Mouse (Mus musculus) forebrain, embryonic 16.5 days (tissue): ENCODE measurements around the gene Fam129b. TPM values are rescaled to one million over a fixed set of nuclear protein-coding genes. Genes with fewer than 3 reads are reported as not detected.

ENCODE experiments used
- ATAC-seq: fragments of 200-750 bp; cut with Nextera tagmentation; 2 replicates; pipeline ENCODE4 v1.8.0; 2017; ENCODE audit warnings: mild to moderate bottlenecking, moderate library complexity
- H3K27ac ChIP-seq: fragments of 300-500 bp; sonication (generic); 2 replicates; pipeline ENCODE4 v1.5.1; 2014; ENCODE audit warnings: low read length, control low read depth
- H3K27me3 ChIP-seq: fragments of 300-500 bp; sonication (generic); replicated peaks from 2 replicates; pipeline ENCODE4 v1.6.1; 2014; ENCODE audit warnings: low read length; ENCODE audit not compliant: control insufficient read depth, insufficient read depth
- H3K36me3 ChIP-seq: fragments of 300-500 bp; sonication (generic); 2 replicates; pipeline ENCODE4 v1.6.1; 2014; ENCODE audit not compliant: control insufficient read depth, insufficient read depth
- H3K4me1 ChIP-seq: fragments of 300-500 bp; sonication (generic); replicated peaks from 2 replicates; pipeline ENCODE4 v1.6.1; 2014; ENCODE audit warnings: low read length; ENCODE audit not compliant: control insufficient read depth, insufficient read depth
- H3K4me2 ChIP-seq: fragments of 300-500 bp; sonication (generic); 2 replicates; pipeline ENCODE4 v1.6.1; 2014; ENCODE audit warnings: mild to moderate bottlenecking, low read length, control low read depth
- H3K4me3 ChIP-seq: fragments of 300-500 bp; sonication (generic); replicated peaks from 2 replicates; pipeline ENCODE4 v1.5.1; 2014; ENCODE audit warnings: mild to moderate bottlenecking, low read length, control low read depth
- H3K9ac ChIP-seq: fragments of 300-500 bp; sonication (generic); replicated peaks from 2 replicates; pipeline ENCODE4 v1.6.1; 2014; ENCODE audit warnings: low read depth, low read length, control low read depth
- H3K9me3 ChIP-seq: fragments of 300-500 bp; sonication (generic); 2 replicates; pipeline ENCODE4 v1.6.1; 2016; ENCODE audit warnings: low read length; ENCODE audit not compliant: control insufficient read depth
- WGBS: fragments of 180-500 bp; shearing (Covaris S2); extraction: QIAGEN DNeasy Blood & Tissue Kit; methylation state at CpG from one replicate; pipeline ENCODE4 v1.1.7; 2014; 5-methylcytosine and 5-hydroxymethylcytosine counted together
- polyA plus RNA-seq: library from polyadenylated mRNA; unstranded; fragments of >200 nt; fragmentation: Nextera tagmentation; extraction: Ambion mirVana; gene quantifications from 2 replicates; pipeline ENCODE4 v1.2.1, GENCODE M21; 2015

Fam129b gene
- polyA plus RNA-seq, 1 experiment from 2014 or later = 36.4 TPM

DNA sequence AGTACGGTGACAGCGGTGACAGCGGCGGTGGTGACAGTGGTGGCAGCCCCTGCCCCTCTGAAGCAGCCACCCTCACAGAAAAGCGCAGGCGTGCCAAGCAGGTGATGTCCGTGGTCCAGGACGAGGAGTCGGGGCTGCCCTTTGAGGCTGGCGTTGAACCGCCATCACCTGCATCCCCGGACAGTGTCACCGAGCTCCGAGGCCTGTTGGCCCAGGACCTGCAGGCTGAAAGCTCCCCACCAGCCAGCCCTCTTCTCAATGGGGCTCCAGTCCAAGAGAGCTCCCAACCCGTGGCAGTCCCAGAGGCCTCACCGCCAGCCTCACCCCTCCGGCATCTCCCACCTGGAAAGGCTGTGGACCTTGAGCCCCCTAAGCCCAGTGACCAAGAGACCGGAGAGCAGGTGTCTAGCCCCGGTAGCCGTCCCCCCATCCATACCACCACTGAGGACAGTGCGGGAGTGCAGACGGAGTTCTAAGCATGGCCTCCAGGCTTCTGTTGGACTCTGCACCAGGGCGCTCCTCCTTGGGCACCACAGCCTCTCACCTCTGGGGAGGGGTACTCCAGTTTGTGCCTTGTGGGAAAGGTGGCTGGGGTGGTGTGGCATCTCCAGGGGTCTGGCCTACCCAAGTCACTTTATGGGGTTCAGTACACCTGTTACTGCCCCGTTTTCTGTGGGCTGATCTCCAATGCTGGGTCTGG is 47.8 kb downstream of the Fam129b start:
- H3K4me2 ChIP-seq = no peak overlapping the region
- peak; percentile 9; the same call in 1 of the 2 replicates for ATAC-seq
- no peak overlapping the region for H3K4me3 ChIP-seq
- WGBS = 92% methylated on average over 24 of the region's 24 CpGs
- H3K4me1 ChIP-seq = no peaks in the 10 kb centered on the region
- peaks cover 30% of the 10 kb centered on the region for H3K36me3 ChIP-seq
- no peaks in the 10 kb centered on the region for H3K9me3 ChIP-seq
- no peak overlapping the region for H3K9ac ChIP-seq
- no peak overlapping the region for H3K27ac ChIP-seq
- no peaks in the 10 kb centered on the region for H3K27me3 ChIP-seq

DNA sequence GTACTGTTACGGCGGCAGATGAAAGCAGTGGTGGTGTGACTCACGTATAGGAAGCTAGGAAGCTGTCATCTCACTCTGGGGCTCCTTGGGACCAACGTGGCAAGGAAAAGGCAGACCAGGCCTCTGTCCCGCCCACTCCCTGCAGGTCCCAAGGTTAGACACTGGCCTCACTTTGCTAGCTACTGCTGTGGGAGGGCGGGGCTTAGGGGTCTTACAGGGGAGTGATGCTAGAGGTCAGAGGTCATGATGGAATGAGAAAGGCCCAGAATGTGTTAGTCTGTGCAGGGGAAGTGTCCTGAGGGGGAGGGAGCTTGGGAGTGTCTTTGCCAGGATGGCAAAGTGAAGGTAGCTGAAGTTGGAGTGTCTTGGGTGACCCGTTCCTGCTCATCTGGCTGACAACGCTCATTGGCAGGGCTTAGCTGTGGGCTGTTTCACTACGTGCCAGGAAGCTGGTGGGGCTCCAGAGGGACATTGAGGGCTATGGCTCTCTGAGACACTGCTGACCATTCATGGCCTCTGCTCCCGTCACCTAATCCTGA is 48.5 kb downstream of the Fam129b start:
- WGBS = 75% methylated on average over 10 of the region's 10 CpGs
- Histone ChIP-seq H3K9ac (no peak overlapping the region), H3K36me3 (peaks cover 25% of the 10 kb centered on the region), H3K9me3 (no peaks in the 10 kb centered on the region), H3K4me1 (no peaks in the 10 kb centered on the region), H3K4me2 (no peak overlapping the region), H3K27me3 (no peaks in the 10 kb centered on the region), H3K27ac (no peak overlapping the region), H3K4me3 (no peak overlapping the region)
- ATAC-seq = no peak

DNA sequence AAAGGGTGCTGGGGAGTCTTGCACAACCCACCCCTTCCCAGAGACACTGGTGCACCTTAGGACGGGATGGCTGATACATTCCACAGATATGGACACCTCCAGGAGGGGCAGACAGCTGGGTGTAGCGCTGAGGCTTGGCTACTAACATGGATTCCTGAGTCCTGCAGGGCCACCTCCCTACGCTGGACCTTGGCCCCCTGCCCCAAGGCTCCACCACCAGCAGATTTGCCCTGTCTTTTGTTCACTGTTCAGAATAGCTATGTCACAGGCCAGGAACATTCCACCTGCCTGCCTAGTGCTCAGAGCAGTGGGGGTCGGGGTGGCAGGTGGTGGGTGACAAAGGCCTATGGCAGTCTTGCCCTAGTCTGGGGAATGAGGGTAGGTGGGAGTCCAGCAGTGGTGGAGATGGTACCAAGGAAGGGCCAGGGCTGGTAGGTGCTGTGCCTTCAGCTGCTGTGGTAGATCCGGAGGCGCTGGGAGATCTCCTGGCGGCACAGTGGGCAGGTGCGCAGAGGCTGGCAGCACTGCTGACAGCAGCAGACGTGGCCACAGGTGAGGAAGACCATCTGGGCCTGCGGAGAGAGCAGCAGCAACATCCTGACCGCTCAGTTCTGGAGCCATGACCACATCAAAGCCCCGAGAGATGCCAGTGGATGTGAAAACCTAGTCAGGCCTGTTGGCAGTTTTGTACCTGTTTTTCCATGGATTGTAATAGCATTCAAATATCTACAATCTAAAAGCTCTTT is 50.6 kb downstream of the Fam129b start:
- no peak overlapping the region for H3K9ac ChIP-seq
- H3K4me3 ChIP-seq = no peak overlapping the region
- H3K4me1 ChIP-seq = no peaks in the 10 kb centered on the region
- no peak overlapping the region for H3K4me2 ChIP-seq
- ATAC-seq = no peak
- peaks cover 10% of the 10 kb centered on the region for H3K36me3 ChIP-seq
- WGBS = 89% methylated on average over 11 of the region's 12 CpGs
- H3K27ac ChIP-seq = no peak overlapping the region
- no peaks in the 10 kb centered on the region for H3K9me3 ChIP-seq
- no peaks in the 10 kb centered on the region for H3K27me3 ChIP-seq

DNA sequence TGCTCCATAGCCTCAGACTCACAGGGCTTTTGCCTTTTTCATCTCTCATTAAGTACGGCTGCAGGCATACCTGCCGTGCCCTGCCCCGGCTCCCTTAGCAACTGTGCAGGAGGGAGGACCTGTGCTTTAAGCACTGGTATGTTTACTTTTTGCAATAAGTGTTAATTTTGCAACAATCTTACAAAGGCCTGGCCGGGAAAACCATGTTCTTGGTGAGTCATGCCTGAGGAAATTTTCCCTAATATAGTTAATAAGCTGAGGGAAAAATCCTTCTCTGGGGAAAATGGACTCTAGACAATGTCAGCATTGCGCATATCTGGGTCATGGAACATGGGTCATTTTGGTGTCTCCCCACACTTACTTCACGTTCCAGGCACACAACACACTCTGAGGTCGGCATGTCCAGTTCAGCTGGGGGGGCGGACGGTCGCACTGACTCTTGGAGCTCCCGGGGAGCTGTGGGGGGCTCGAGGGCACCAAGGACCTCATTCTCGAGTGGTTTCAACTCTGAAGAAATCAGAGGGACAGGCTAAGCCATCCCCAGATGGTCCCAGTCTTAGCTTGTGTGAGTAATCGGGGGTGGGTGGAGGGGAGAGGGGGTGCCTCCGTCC is 51.8 kb downstream of the Fam129b start:
- no peak overlapping the region for H3K4me2 ChIP-seq
- no peaks in the 10 kb centered on the region for H3K9me3 ChIP-seq
- H3K27ac ChIP-seq = no peak overlapping the region
- 76% methylated on average over 15 of the region's 15 CpGs for WGBS
- no peak for ATAC-seq
- no peaks in the 10 kb centered on the region for H3K27me3 ChIP-seq
- H3K4me3 ChIP-seq = no peak overlapping the region
- no peak overlapping the region for H3K9ac ChIP-seq
- peaks cover 5% of the 10 kb centered on the region for H3K36me3 ChIP-seq
- no peaks in the 10 kb centered on the region for H3K4me1 ChIP-seq

DNA sequence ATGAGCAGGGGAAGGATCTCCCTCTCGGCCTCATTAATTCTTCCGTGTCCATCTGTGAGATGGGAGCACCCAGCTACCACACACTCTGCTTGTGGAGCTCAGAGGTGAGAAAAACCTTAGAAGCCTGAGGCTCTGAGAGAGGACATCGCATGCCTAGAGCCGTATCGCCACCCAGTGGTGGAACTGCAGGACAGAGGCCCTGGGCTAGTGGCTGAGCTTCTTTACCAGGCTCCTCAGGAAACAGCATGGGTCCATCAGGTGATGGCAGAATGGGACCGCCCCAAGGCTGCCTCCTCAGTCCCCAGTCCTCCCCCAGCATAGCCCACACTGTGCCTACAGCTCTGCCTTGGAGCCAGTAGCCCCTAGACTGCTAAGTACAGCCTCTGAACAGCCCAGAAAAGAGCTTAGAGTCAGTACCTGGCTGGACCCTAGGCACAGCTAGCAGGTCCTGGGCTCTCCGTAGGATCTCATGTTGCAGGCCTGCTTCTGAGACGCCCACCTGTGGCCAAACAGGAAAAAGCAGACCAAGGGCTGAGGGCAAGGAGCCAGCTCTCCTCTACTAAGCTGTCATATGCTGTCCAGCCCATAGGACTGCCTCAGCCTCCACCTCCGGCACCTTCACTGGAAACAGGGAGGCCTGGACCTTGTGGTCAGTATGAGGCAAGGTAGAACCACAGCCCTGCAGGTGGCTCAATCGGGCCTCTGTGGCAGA is 52.5 kb downstream of the Fam129b start:
- H3K27me3 ChIP-seq = no peaks in the 10 kb centered on the region
- peaks cover 4% of the 10 kb centered on the region for H3K36me3 ChIP-seq
- no peaks in the 10 kb centered on the region for H3K4me1 ChIP-seq
- H3K9ac ChIP-seq = no peak overlapping the region
- ATAC-seq = peak; percentile 55
- 28% methylated on average over 10 of the region's 10 CpGs for WGBS
- no peaks in the 10 kb centered on the region for H3K9me3 ChIP-seq
- no peak overlapping the region for H3K27ac ChIP-seq
- no peak overlapping the region for H3K4me2 ChIP-seq
- H3K4me3 ChIP-seq = no peak overlapping the region

DNA sequence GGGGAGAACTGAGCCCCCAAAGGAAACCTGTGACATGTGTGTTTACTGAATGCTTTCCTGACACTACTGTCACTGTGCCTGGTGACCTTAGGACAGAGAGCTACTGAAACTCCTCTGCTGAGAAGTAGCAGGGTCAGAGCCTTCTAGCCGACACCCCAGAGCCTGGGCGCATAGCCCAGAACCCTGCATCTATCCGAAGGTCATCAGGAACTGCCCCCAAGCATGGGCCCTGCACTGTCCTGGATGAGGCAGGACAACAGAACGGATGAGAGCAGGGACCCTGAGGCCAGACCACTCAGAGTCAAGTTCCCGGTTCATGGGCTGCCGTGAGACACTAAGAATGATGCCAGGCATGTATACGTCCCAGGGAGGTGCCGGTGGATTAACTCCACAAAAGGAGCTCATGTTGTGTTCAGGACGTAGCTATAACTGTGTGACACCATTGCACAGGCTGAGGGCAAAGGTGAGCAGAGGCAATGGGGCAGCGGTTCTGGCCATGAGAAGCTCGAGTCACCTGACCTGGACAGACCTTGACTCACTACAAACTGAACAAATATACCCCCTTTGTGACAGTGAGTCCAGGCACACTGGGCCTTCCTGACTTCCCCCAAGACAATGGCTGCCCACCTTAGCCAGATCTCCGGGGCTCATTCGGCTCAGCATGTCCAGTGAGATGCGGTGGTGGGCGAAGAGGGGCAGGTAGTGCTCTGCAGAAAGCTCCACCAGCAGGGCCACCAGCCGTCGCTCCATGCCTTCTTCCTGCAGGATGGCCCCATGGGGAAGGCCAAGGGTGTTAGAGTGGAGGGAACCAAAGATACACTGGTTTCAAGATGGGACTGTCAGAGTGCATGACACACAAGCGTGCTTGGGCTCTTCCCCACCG is 53.3 kb downstream of the Fam129b start:
- Histone ChIP-seq H3K4me1 (no peaks in the 10 kb centered on the region), H3K27ac (no peak overlapping the region), H3K27me3 (no peaks in the 10 kb centered on the region), H3K4me2 (no peak overlapping the region), H3K36me3 (no peaks in the 10 kb centered on the region; the same call in 1 of the 2 replicates), H3K9me3 (no peaks in the 10 kb centered on the region), H3K9ac (no peak overlapping the region), H3K4me3 (no peak overlapping the region)
- ATAC-seq = no peak
- WGBS = 88% methylated on average over 19 of the region's 19 CpGs

DNA sequence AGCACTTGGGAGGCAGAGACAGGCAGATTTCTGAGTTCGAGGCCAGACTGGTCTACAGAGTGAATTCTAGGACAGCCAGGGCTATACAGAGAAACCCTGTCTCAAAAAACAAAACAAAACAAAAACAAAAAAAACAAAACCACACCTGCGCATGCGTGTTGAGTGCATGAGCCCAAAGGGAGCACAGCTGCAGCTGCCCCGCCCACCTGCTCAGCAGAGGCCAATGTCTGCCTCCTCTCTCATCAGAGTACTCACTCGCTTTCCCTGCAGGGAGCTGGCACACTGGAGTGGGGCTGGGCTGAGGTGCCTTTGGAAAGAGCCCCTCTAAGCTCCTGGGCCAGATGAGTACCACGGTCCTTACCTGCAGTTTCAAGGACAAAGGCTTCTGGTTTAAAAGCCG is 55.8 kb downstream of the Fam129b start:
- WGBS = 76% methylated on average over 7 of the region's 7 CpGs

DNA sequence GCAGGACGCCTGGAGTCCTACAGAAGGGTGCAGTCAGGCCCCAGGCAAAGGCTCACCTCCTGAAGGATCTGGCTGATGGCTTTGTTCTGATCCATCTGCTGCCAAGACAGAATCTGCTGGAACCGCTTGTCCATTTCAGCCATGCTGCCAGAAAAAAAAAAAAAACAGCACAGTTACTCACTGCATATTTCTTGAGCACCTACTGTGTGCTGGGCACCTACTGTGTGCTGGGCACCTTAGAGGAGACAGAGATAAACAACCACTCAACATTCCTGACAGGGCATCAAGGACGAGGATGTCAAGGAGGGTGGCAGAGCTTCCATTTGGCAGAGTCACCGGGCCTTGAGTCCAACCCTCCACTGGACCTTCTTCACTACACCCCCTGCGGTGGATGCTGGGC is 62.8 kb downstream of the Fam129b start:
- Histone ChIP-seq H3K9me3 (no peaks in the 10 kb centered on the region), H3K9ac (no peak overlapping the region), H3K4me1 (no peaks in the 10 kb centered on the region), H3K36me3 (peaks cover 10% of the 10 kb centered on the region), H3K27ac (no peak overlapping the region), H3K27me3 (no peaks in the 10 kb centered on the region), H3K4me2 (no peak overlapping the region), H3K4me3 (no peak overlapping the region)
- WGBS = 92% methylated on average over 5 of the region's 5 CpGs
- ATAC-seq = no peak

More for the DNA sequence above, 55.8 kb downstream of the Fam129b start:
- H3K27me3 ChIP-seq = no peaks in the 10 kb centered on the region
- no peak overlapping the region for H3K4me2 ChIP-seq
- peaks cover 2% of the 10 kb centered on the region for H3K36me3 ChIP-seq
- no peak overlapping the region for H3K27ac ChIP-seq
- H3K4me1 ChIP-seq = no peaks in the 10 kb centered on the region
- no peaks in the 10 kb centered on the region for H3K9me3 ChIP-seq
- no peak overlapping the region for H3K9ac ChIP-seq
- ATAC-seq = no peak
- no peak overlapping the region for H3K4me3 ChIP-seq
